Mouse (Mus musculus) liver, embryonic 12.5 days (tissue): Measurements from ENCODE around the gene Xylt2. TPM values are rescaled to one million over a fixed set of nuclear protein-coding genes. Genes with fewer than 3 reads are reported as not detected.

Source experiments
- ATAC-seq: fragments of 200-750 bp; cut with Nextera tagmentation; 2 replicates; pipeline ENCODE4 v1.8.0; 2017; ENCODE audit warnings: moderate number of reproducible peaks, mild to moderate bottlenecking, moderate library complexity
- H3K27ac ChIP-seq: fragments of 300-500 bp; sonication (generic); 2 replicates; pipeline ENCODE4 v1.5.1; 2016; ENCODE audit warnings: mild to moderate bottlenecking
- H3K27me3 ChIP-seq: fragments of 300-500 bp; sonication (generic); replicated peaks from 2 replicates; pipeline ENCODE4 v1.6.1; 2016; ENCODE audit warnings: mild to moderate bottlenecking, moderate library complexity
- H3K36me3 ChIP-seq: fragments of 300-500 bp; sonication (generic); 2 replicates; pipeline ENCODE4 v1.6.1; 2016; ENCODE audit warnings: mild to moderate bottlenecking, moderate library complexity
- H3K4me1 ChIP-seq: fragments of 300-500 bp; sonication (generic); 2 replicates; pipeline ENCODE4 v1.6.1; 2016
- H3K4me2 ChIP-seq: fragments of 300-500 bp; sonication (generic); 2 replicates; pipeline ENCODE4 v1.6.1; 2016; ENCODE audit warnings: mild to moderate bottlenecking, moderate library complexity
- H3K4me3 ChIP-seq: fragments of 300-500 bp; sonication (generic); 2 replicates; pipeline ENCODE4 v1.5.1; 2016; ENCODE audit warnings: mild to moderate bottlenecking, moderate library complexity
- H3K9ac ChIP-seq: fragments of 300-500 bp; sonication (generic); 2 replicates; pipeline ENCODE4 v1.6.1; 2016; ENCODE audit warnings: mild to moderate bottlenecking, moderate library complexity
- H3K9me3 ChIP-seq: fragments of 300-500 bp; sonication (generic); replicated peaks from 2 replicates; pipeline ENCODE4 v1.6.1; 2016; ENCODE audit warnings: mild to moderate bottlenecking, moderate library complexity
- WGBS: fragments of 180-500 bp; shearing (Covaris S2); methylation state at CpG from one replicate; pipeline ENCODE4 v1.1.7; 2016; ENCODE audit not compliant: insufficient replicate concordance; 5-methylcytosine and 5-hydroxymethylcytosine counted together
- polyA plus RNA-seq: library from polyadenylated mRNA; unstranded; fragments of >200 nt; fragmentation: Nextera tagmentation; extraction: Ambion mirVana; gene quantifications from 2 replicates; pipeline ENCODE4 v1.2.1, GENCODE M21; 2016

Xylt2 gene
- polyA plus RNA-seq: 7.0 and 7.1 TPM in 2 replicates

GRCm38 (mm10) chr11:94676754-94677606 is at the start of gene Xylt2:
Gene Xylt2, minus strand, starts transcription at chr11:94677515.
- Histone ChIP-seq H3K4me2 (peak within 1 kb of the TSS; percentile 98), H3K4me3 (peak within 1 kb of the TSS; percentile 95), H3K4me1 (peaks cover 30% of the 10 kb centered on the region), H3K9me3 (no peaks in the 10 kb centered on the region), H3K27me3 (no peaks in the 10 kb centered on the region), H3K9ac (peak within 1 kb of the TSS; percentile 94), H3K36me3 (no peaks in the 10 kb centered on the region), H3K27ac (peak within 1 kb of the TSS; percentile 73)
- WGBS: 0% methylated on average over 69 of the region's 82 CpGs
- peak; percentile 95 for ATAC-seq

GRCm38 (mm10) chr11:94719216-94719615 is 41.9 kb upstream of the Xylt2 start:
- no peak overlapping the region for H3K9ac ChIP-seq
- 61% methylated on average over 2 of the region's 2 CpGs for WGBS
- peaks cover 7% of the 10 kb centered on the region; the same call in 1 of the 2 replicates for H3K27me3 ChIP-seq
- no peaks in the 10 kb centered on the region for H3K9me3 ChIP-seq
- no peak overlapping the region for H3K4me3 ChIP-seq
- no peak overlapping the region for H3K4me2 ChIP-seq
- no peaks in the 10 kb centered on the region for H3K4me1 ChIP-seq
- H3K27ac ChIP-seq: no peak overlapping the region
- no peaks in the 10 kb centered on the region for H3K36me3 ChIP-seq
- ATAC-seq: no peak

GRCm38 (mm10) chr11:94718113-94718909 is 41.0 kb upstream of the Xylt2 start:
- no peak overlapping the region for H3K27ac ChIP-seq
- H3K9me3 ChIP-seq: no peaks in the 10 kb centered on the region
- no peak for ATAC-seq
- 71% methylated on average over 7 of the region's 7 CpGs for WGBS
- H3K4me3 ChIP-seq: no peak overlapping the region
- no peak overlapping the region for H3K4me2 ChIP-seq
- H3K27me3 ChIP-seq: peaks cover 16% of the 10 kb centered on the region
- H3K9ac ChIP-seq: no peak overlapping the region
- H3K4me1 ChIP-seq: no peaks in the 10 kb centered on the region
- no peaks in the 10 kb centered on the region for H3K36me3 ChIP-seq

GRCm38 (mm10) chr11:94717239-94717638 is 39.9 kb upstream of the Xylt2 start:
- Histone ChIP-seq H3K27ac (no peak overlapping the region), H3K4me2 (peak overlapping the region; percentile 13), H3K9ac (no peak overlapping the region), H3K36me3 (no peaks in the 10 kb centered on the region), H3K27me3 (peaks cover 24% of the 10 kb centered on the region), H3K4me1 (no peaks in the 10 kb centered on the region), H3K4me3 (no peak overlapping the region), H3K9me3 (no peaks in the 10 kb centered on the region)
- no peak for ATAC-seq
- 46% methylated on average over 11 of the region's 11 CpGs for WGBS

GRCm38 (mm10) chr11:94716754-94717153 is 39.4 kb upstream of the Xylt2 start:
- peak; percentile 49; the same call in 1 of the 2 replicates for ATAC-seq
- 7% methylated on average over 9 of the region's 9 CpGs for WGBS
- Histone ChIP-seq H3K4me1 (no peaks in the 10 kb centered on the region), H3K4me2 (peak overlapping the region; percentile 13), H3K9me3 (no peaks in the 10 kb centered on the region), H3K9ac (no peak overlapping the region), H3K36me3 (no peaks in the 10 kb centered on the region), H3K4me3 (no peak overlapping the region), H3K27ac (no peak overlapping the region), H3K27me3 (peaks cover 21% of the 10 kb centered on the region)

GRCm38 (mm10) chr11:94715622-94716021 is 38.3 kb upstream of the Xylt2 start:
- no peaks in the 10 kb centered on the region for H3K36me3 ChIP-seq
- H3K27ac ChIP-seq: no peak overlapping the region
- 68% methylated on average over 5 of the region's 5 CpGs for WGBS
- no peak overlapping the region for H3K4me3 ChIP-seq
- no peak overlapping the region for H3K9ac ChIP-seq
- H3K4me2 ChIP-seq: no peak overlapping the region
- no peaks in the 10 kb centered on the region for H3K4me1 ChIP-seq
- peaks cover 19% of the 10 kb centered on the region for H3K27me3 ChIP-seq
- H3K9me3 ChIP-seq: no peaks in the 10 kb centered on the region
- no peak for ATAC-seq

GRCm38 (mm10) chr11:94713246-94713860 is 36.0 kb upstream of the Xylt2 start:
- H3K9ac ChIP-seq: no peak overlapping the region
- ATAC-seq: no peak
- H3K27me3 ChIP-seq: peaks cover 19% of the 10 kb centered on the region
- no peak overlapping the region for H3K4me2 ChIP-seq
- no peaks in the 10 kb centered on the region for H3K36me3 ChIP-seq
- no peaks in the 10 kb centered on the region for H3K9me3 ChIP-seq
- H3K27ac ChIP-seq: no peak overlapping the region
- H3K4me3 ChIP-seq: no peak overlapping the region
- WGBS: 33% methylated on average over 11 of the region's 11 CpGs
- H3K4me1 ChIP-seq: no peaks in the 10 kb centered on the region

- H3K27ac ChIP-seq: no peak within 1 kb of the TSS
- no peak within 1 kb of the TSS for H3K9ac ChIP-seq
- H3K27me3 ChIP-seq: peaks cover 18% of the 10 kb centered on the region; the same call in 1 of the 2 replicates
- H3K4me2 ChIP-seq: no peak within 1 kb of the TSS
- H3K4me3 ChIP-seq: no peak within 1 kb of the TSS
- 64% methylated on average over 5 of the region's 5 CpGs for WGBS
- no peaks in the 10 kb centered on the region for H3K36me3 ChIP-seq
- no peak for ATAC-seq
- H3K9me3 ChIP-seq: no peaks in the 10 kb centered on the region
- H3K4me1 ChIP-seq: no peaks in the 10 kb centered on the region
These were observed 27.2 kb upstream of the Xylt2 start, which contains the start of gene Gm11541 for GRCm38 (mm10) chr11:94704472-94704871. Gene Gm11541, minus strand, starts transcription at chr11:94704499.

- H3K9ac ChIP-seq: no peak overlapping the region
- no peak overlapping the region for H3K4me2 ChIP-seq
- peaks cover 18% of the 10 kb centered on the region; the same call in 1 of the 2 replicates for H3K27me3 ChIP-seq
- no peak overlapping the region for H3K4me3 ChIP-seq
- H3K4me1 ChIP-seq: no peaks in the 10 kb centered on the region
- no peak for ATAC-seq
- WGBS: 37% methylated on average over 7 of the region's 7 CpGs
- no peak overlapping the region for H3K27ac ChIP-seq
- H3K9me3 ChIP-seq: no peaks in the 10 kb centered on the region
- H3K36me3 ChIP-seq: no peaks in the 10 kb centered on the region
These were observed 26.7 kb upstream of the Xylt2 start for GRCm38 (mm10) chr11:94704020-94704419.

GRCm38 (mm10) chr11:94702216-94702610 is 24.9 kb upstream of the Xylt2 start:
- H3K27me3 ChIP-seq: peaks cover 21% of the 10 kb centered on the region; the same call in 1 of the 2 replicates
- no peaks in the 10 kb centered on the region for H3K36me3 ChIP-seq
- 58% methylated on average over 3 of the region's 3 CpGs for WGBS
- ATAC-seq: no peak
- no peak overlapping the region for H3K4me3 ChIP-seq
- no peaks in the 10 kb centered on the region for H3K4me1 ChIP-seq
- no peak overlapping the region for H3K9ac ChIP-seq
- H3K27ac ChIP-seq: no peak overlapping the region
- no peak overlapping the region for H3K4me2 ChIP-seq
- no peaks in the 10 kb centered on the region for H3K9me3 ChIP-seq

- H3K27ac ChIP-seq: no peak overlapping the region
- peaks cover 21% of the 10 kb centered on the region; the same call in 1 of the 2 replicates for H3K27me3 ChIP-seq
- no peak overlapping the region for H3K4me2 ChIP-seq
- no peak overlapping the region for H3K9ac ChIP-seq
- H3K4me3 ChIP-seq: no peak overlapping the region
- no peaks in the 10 kb centered on the region for H3K9me3 ChIP-seq
- 58% methylated on average over 27 of the region's 27 CpGs for WGBS
- no peaks in the 10 kb centered on the region for H3K36me3 ChIP-seq
- no peaks in the 10 kb centered on the region for H3K4me1 ChIP-seq
- no peak for ATAC-seq
These were observed 24.3 kb upstream of the Xylt2 start for GRCm38 (mm10) chr11:94701401-94702215.
